Mouse (Mus musculus) limb, embryonic 12.5 days (tissue): ENCODE measurements around the gene Prss33. TPM values are rescaled to one million over a fixed set of nuclear protein-coding genes. Genes with fewer than 3 reads are reported as not detected.
A peak's percentile ranks its signal among the peaks of the same experiment; 100 is the strongest.

Source experiments
- ATAC-seq: fragments of 200-750 bp; cut with Nextera tagmentation; 2 replicates; pipeline ENCODE4 v1.8.0; 2017; ENCODE audit warnings: low read depth, moderate TSS enrichment; ENCODE audit not compliant: insufficient number of reproducible peaks, insufficient read depth, low FRiP score, low TSS enrichment
- H3K27ac ChIP-seq: fragments of 300-500 bp; sonication (generic); 2 replicates; pipeline ENCODE4 v1.5.1; 2016; ENCODE audit warnings: mild to moderate bottlenecking, moderate library complexity
- H3K27me3 ChIP-seq: fragments of 300-500 bp; sonication (generic); 2 replicates; pipeline ENCODE4 v1.6.1; 2016; ENCODE audit warnings: mild to moderate bottlenecking, moderate library complexity
- H3K36me3 ChIP-seq: fragments of 300-500 bp; sonication (generic); 2 replicates; pipeline ENCODE4 v1.6.1; 2016; ENCODE audit warnings: mild to moderate bottlenecking, moderate library complexity
- H3K4me1 ChIP-seq: fragments of 300-500 bp; sonication (generic); replicated peaks from 2 replicates; pipeline ENCODE4 v1.6.1; 2016
- H3K4me2 ChIP-seq: fragments of 300-500 bp; sonication (generic); 2 replicates; pipeline ENCODE4 v1.6.1; 2016; ENCODE audit warnings: mild to moderate bottlenecking, moderate library complexity
- H3K4me3 ChIP-seq: fragments of 300-500 bp; sonication (generic); replicated peaks from 2 replicates; pipeline ENCODE4 v1.5.1; 2016; ENCODE audit warnings: mild to moderate bottlenecking
- H3K9ac ChIP-seq: fragments of 300-500 bp; sonication (generic); replicated peaks from 2 replicates; pipeline ENCODE4 v1.6.1; 2016; ENCODE audit warnings: mild to moderate bottlenecking, moderate library complexity
- H3K9me3 ChIP-seq: fragments of 300-500 bp; sonication (generic); 2 replicates; pipeline ENCODE4 v1.6.1; 2016; ENCODE audit warnings: mild to moderate bottlenecking, moderate library complexity
- WGBS: fragments of 180-500 bp; shearing (Covaris S2); methylation state at CpG from one replicate; pipeline ENCODE4 v1.1.7; 2016; 5-methylcytosine and 5-hydroxymethylcytosine counted together
- polyA plus RNA-seq: library from polyadenylated mRNA; unstranded; fragments of >200 nt; fragmentation: Nextera tagmentation; extraction: Ambion mirVana; gene quantifications from 2 replicates; pipeline ENCODE4 v1.2.1, GENCODE M21; 2016

The Prss33 gene
- polyA plus RNA-seq, 1 experiment from 2014 or later, result not detected

- peaks cover 28% of the 10 kb centered on the region for H3K4me1 ChIP-seq
- peak overlapping the region; percentile 91 for H3K4me2 ChIP-seq
- H3K27ac ChIP-seq, result peak overlapping the region; percentile 98
- no peaks in the 10 kb centered on the region for H3K27me3 ChIP-seq
- H3K36me3 ChIP-seq, result peaks cover 13% of the 10 kb centered on the region
- peak overlapping the region; percentile 97 for H3K4me3 ChIP-seq
- ATAC-seq, result peak; percentile 98
- H3K9me3 ChIP-seq, result no peaks in the 10 kb centered on the region
- under 1% methylated on average over 55 of the region's 60 CpGs for WGBS
- peak overlapping the region; percentile 98 for H3K9ac ChIP-seq
These were observed 33.0 kb downstream of the Prss33 start for GRCm38 (mm10) chr17:23802746-23803365.

GRCm38 (mm10) chr17:23801627-23802026 is 34.2 kb downstream of the Prss33 start:
- H3K27me3 ChIP-seq, result no peaks in the 10 kb centered on the region
- no peaks in the 10 kb centered on the region for H3K9me3 ChIP-seq
- no peak for ATAC-seq
- no peak overlapping the region for H3K4me3 ChIP-seq
- 88% methylated on average over 10 of the region's 10 CpGs for WGBS
- H3K27ac ChIP-seq, result no peak overlapping the region
- H3K4me2 ChIP-seq, result no peak overlapping the region
- no peak overlapping the region for H3K9ac ChIP-seq
- peaks cover 20% of the 10 kb centered on the region for H3K4me1 ChIP-seq
- H3K36me3 ChIP-seq, result peaks cover under 1% of the 10 kb centered on the region; the same call in 1 of the 2 replicates

GRCm38 (mm10) chr17:23797316-23797715 is 38.5 kb downstream of the Prss33 start:
- WGBS, result 21% methylated on average over 7 of the region's 7 CpGs
- H3K4me2 ChIP-seq, result no peak overlapping the region
- peaks cover 5% of the 10 kb centered on the region for H3K4me1 ChIP-seq
- H3K9me3 ChIP-seq, result no peaks in the 10 kb centered on the region
- H3K27me3 ChIP-seq, result no peaks in the 10 kb centered on the region
- H3K36me3 ChIP-seq, result peaks cover 13% of the 10 kb centered on the region; the same call in 1 of the 2 replicates
- H3K9ac ChIP-seq, result no peak overlapping the region
- no peak overlapping the region for H3K4me3 ChIP-seq
- no peak for ATAC-seq
- no peak overlapping the region for H3K27ac ChIP-seq

DNA sequence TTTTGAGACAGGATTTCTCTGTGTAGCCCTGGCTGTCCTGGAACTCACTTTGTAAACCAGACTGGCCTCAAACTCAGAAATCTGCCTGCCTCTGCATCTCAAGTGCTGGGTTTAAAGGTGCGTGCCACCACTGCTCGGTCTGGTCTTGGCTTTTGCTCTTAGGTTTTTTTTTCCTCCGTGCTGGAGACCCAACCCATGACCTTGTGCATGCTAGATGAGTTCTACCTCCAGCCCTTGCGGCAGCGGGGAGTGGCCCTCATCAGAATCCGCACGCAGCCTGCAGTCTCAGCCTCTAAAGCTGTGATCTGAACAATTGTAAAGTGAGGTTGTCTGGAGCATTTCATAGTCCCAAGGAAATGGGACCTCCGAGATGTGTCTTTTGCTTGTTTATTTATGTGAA is 40.5 kb downstream of the Prss33 start:
- Histone ChIP-seq H3K27ac (no peak overlapping the region), H3K36me3 (peaks cover 14% of the 10 kb centered on the region; the same call in 1 of the 2 replicates), H3K27me3 (no peaks in the 10 kb centered on the region), H3K4me1 (peaks cover 21% of the 10 kb centered on the region), H3K9ac (no peak overlapping the region), H3K4me2 (no peak overlapping the region), H3K4me3 (no peak overlapping the region), H3K9me3 (no peaks in the 10 kb centered on the region)
- ATAC-seq, result no peak
- WGBS, result 93% methylated on average over 8 of the region's 8 CpGs

GRCm38 (mm10) chr17:23791079-23791357 is 44.8 kb downstream of the Prss33 start:
- peak overlapping the region; percentile 68 for H3K4me2 ChIP-seq
- peak overlapping the region; percentile 45 for H3K4me3 ChIP-seq
- 46% methylated on average over 2 of the region's 2 CpGs for WGBS
- H3K27ac ChIP-seq, result peak overlapping the region; percentile 98
- H3K4me1 ChIP-seq, result peaks cover 33% of the 10 kb centered on the region
- ATAC-seq, result no peak
- peaks cover 14% of the 10 kb centered on the region; the same call in 1 of the 2 replicates for H3K36me3 ChIP-seq
- H3K27me3 ChIP-seq, result no peaks in the 10 kb centered on the region
- peak overlapping the region; percentile 83 for H3K9ac ChIP-seq
- H3K9me3 ChIP-seq, result no peaks in the 10 kb centered on the region

DNA sequence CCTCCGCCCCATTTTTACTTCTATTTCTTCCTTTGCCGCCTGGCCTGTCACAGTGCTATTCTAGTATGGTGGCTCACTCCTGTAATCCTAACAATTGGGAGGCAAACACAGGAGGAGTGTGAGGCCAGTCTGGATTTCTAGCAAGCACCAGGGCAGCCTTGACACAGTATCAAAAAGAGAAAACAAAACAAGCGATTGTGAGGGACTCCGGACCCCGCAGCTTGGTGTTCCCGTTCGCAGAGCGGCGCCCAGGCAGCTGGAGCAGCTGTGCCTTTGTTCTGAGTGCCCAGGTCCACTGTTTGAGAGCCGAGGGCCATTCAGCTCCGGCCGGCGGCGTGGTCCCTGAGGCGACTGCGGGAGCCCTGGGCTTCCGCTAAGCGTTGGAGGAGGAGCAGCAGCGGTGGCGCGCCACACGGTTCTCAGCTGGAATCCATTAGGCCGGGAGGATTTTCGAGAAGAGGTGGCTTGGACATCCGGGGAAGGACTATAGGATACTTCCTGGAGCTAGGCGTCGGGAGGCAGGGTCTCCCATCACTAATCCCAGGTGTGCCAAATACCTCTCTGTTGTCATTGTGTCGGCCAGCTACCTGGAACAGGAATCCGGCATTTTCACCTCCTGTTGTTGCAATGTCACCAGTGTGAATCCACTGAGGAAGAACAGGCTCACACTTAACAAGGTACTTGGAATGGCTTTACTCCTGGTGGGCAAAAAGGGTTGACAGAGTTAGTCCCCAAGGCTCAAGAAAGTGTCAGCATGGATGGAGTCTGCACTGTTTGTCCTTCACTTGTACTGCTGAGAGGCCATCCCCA is 45.4 kb downstream of the Prss33 start, which contains the start of gene Srrm2:
Srrm2 (plus strand) TSS at position 264 of the 810 bp plus-strand sequence.
- no peaks in the 10 kb centered on the region for H3K9me3 ChIP-seq
- peak within 1 kb of the TSS; percentile 45 for H3K4me3 ChIP-seq
- peak within 1 kb of the TSS; percentile 83 for H3K9ac ChIP-seq
- H3K27ac ChIP-seq, result peak within 1 kb of the TSS; percentile 98
- H3K4me2 ChIP-seq, result peak within 1 kb of the TSS; percentile 68
- peaks cover 34% of the 10 kb centered on the region for H3K4me1 ChIP-seq
- peaks cover 14% of the 10 kb centered on the region; the same call in 1 of the 2 replicates for H3K36me3 ChIP-seq
- WGBS, result 2% methylated on average over 29 of the region's 29 CpGs
- no peaks in the 10 kb centered on the region for H3K27me3 ChIP-seq
- ATAC-seq, result 0 out of 2 replicates have a peak, but pooled peaks have one; percentile 35

DNA sequence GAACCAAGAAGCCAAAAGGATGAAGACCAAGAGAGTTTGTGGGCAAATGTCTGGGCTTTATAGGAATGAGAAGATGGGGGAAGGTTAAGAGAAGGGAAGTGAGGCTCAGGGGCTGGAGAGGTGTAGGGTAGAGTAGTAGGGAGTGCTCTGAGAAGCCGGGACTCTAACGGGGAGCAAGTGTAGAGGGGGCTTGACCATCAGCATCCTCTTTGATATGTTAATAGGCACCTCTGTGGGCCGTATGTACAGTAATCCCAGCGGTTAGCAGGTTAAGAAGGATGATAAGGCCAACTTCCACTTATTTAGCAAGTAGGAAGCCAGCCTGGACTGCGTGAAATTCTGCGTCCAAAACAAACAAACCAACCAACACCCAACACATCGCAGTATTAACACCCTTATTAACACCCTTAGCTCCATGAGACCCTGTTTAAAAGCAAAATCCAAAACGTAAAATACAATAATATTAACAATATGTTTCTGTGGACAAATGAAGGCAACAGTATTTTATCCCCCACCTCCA is 46.0 kb downstream of the Prss33 start:
- no peaks in the 10 kb centered on the region for H3K27me3 ChIP-seq
- WGBS, result 14% methylated on average over 8 of the region's 8 CpGs
- H3K9me3 ChIP-seq, result no peaks in the 10 kb centered on the region
- H3K27ac ChIP-seq, result peak overlapping the region; percentile 98
- H3K36me3 ChIP-seq, result peaks cover 11% of the 10 kb centered on the region; the same call in 1 of the 2 replicates
- peaks cover 39% of the 10 kb centered on the region for H3K4me1 ChIP-seq
- peak overlapping the region; percentile 68 for H3K4me2 ChIP-seq
- H3K9ac ChIP-seq, result peak overlapping the region; percentile 83
- H3K4me3 ChIP-seq, result peak overlapping the region; percentile 45
- no peak for ATAC-seq

- H3K4me1 ChIP-seq, result peaks cover 39% of the 10 kb centered on the region
- no peak overlapping the region for H3K27ac ChIP-seq
- WGBS, result 91% methylated on average over 4 of the region's 4 CpGs
- H3K4me2 ChIP-seq, result no peak overlapping the region
- no peak for ATAC-seq
- H3K27me3 ChIP-seq, result no peaks in the 10 kb centered on the region
- H3K9ac ChIP-seq, result no peak overlapping the region
- peaks cover 10% of the 10 kb centered on the region; the same call in 1 of the 2 replicates for H3K36me3 ChIP-seq
- no peaks in the 10 kb centered on the region for H3K9me3 ChIP-seq
- H3K4me3 ChIP-seq, result no peak overlapping the region
These were observed 46.9 kb downstream of the Prss33 start for GRCm38 (mm10) chr17:23788973-23789372.

DNA sequence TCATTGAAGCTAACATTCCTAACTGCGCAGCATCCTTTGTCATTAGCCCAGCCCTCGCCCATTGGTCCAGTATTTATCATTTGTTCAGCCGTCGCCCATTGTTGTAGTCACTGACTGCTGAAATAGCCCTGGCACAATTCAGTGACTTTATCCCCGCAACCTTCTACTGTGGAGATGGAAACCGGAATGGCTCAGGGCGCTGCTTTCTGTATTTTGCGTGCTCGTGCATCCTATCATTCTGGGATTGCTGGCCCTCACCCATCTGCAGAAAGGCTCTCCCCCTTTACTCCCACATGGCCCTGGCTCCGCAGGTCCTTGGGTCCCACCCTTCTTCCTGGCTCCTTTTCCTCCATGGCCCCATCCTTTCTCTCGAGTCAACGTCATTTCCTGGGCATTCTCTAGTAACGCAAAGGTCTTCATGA is 49.3 kb downstream of the Prss33 start:
- H3K9me3 ChIP-seq, result no peaks in the 10 kb centered on the region
- H3K4me2 ChIP-seq, result peak overlapping the region; percentile 73
- no peaks in the 10 kb centered on the region for H3K36me3 ChIP-seq
- no peak for ATAC-seq
- H3K27ac ChIP-seq, result peak overlapping the region; percentile 2; the same call in 1 of the 2 replicates
- H3K27me3 ChIP-seq, result no peaks in the 10 kb centered on the region
- 0 out of 2 replicates have a peak overlapping the region, but pooled peaks have one; percentile 12 for H3K9ac ChIP-seq
- peaks cover 28% of the 10 kb centered on the region for H3K4me1 ChIP-seq
- WGBS, result 19% methylated on average over 13 of the region's 13 CpGs
- H3K4me3 ChIP-seq, result peak overlapping the region; percentile 67

GRCm38 (mm10) chr17:23785561-23786471 is 50.0 kb downstream of the Prss33 start, which contains the start of gene Flywch2:
TSS of gene Flywch2 (minus strand) at chr17:23786081.
- 2% methylated on average over 43 of the region's 43 CpGs for WGBS
- Histone ChIP-seq H3K9ac (peak within 1 kb of the TSS; percentile 76), H3K9me3 (no peaks in the 10 kb centered on the region), H3K4me3 (peak within 1 kb of the TSS; percentile 67), H3K36me3 (no peaks in the 10 kb centered on the region), H3K27me3 (no peaks in the 10 kb centered on the region), H3K4me1 (peaks cover 22% of the 10 kb centered on the region), H3K27ac (peak within 1 kb of the TSS; percentile 78), H3K4me2 (peak within 1 kb of the TSS; percentile 73)
- ATAC-seq, result peak; percentile 87
